Mouse (Mus musculus): ENCODE data around the gene Trabd2b.

GRCm38 (mm10) chr4:114614086-114614485 lies 207.6 kb downstream of the Trabd2b start:
- TF ChIP-seq CTCF (IDR thresholded peaks at IDR 0.05; ENCODE audit: extremely low read depth, insufficient read depth, low read length), result no peak
- no peak for TF ChIP-seq POLR2A (IDR thresholded peaks at IDR 0.05; ENCODE audit: extremely low read depth, insufficient read depth, low read length)

Measured in cortical plate, adult 2 months (tissue).